Mouse (Mus musculus) 3134 (cell line): ENCODE measurements at regions not wholly inside any gene's neighbourhood (a gene's known extent, or its start where the extent isn't known, plus 50 kb on each side); places are given as distances from the start of the nearest gene placed in this dataset.
"Not testable (repeated sequence)": the region's sequence is repeated elsewhere in the genome, so short reads cannot be mapped to it uniquely, and the experiment has no call there.

ENCODE experiments used
- DNase-seq: peaks from one replicate; pipeline ENCODE4 v3.0.0-alpha.2; 2011; ENCODE audit warnings: low spot score; ENCODE audit not compliant: insufficient read length; ENCODE audit errors: extremely low read depth

- no peak for DNase-seq
Observed at GRCm38 (mm10) chr17:15620746-15621694, 56.9 kb upstream of the Prdm9 start.

GRCm38 (mm10) chr17:15622913-15623312 lies 58.8 kb upstream of the Prdm9 start:
- DNase-seq: peak; percentile 5

- DNase-seq: no peak
Observed at GRCm38 (mm10) chr17:15630792-15631191, 66.6 kb upstream of the Prdm9 start.

- DNase-seq: no peak
Observed at GRCm38 (mm10) chr17:15631626-15632025, 67.5 kb upstream of the Prdm9 start.

- DNase-seq: no peak
Observed at GRCm38 (mm10) chr17:15632090-15632489, 67.9 kb upstream of the Prdm9 start.

GRCm38 (mm10) chr17:15639111-15639865 lies 65.5 kb upstream of the Chd1 start:
- not testable (repeated sequence) for DNase-seq

- no peak for DNase-seq
Observed at GRCm38 (mm10) chr17:15640776-15641175, 64.0 kb upstream of the Chd1 start.

GRCm38 (mm10) chr17:15641764-15642163 lies 63.0 kb upstream of the Chd1 start:
- DNase-seq: no peak

- no peak for DNase-seq
Observed at GRCm38 (mm10) chr17:15646768-15647167, 58.0 kb upstream of the Chd1 start.

- DNase-seq: no peak
Observed at GRCm38 (mm10) chr17:15650089-15650742, 54.6 kb upstream of the Chd1 start.

GRCm38 (mm10) chr17:15651869-15652268 lies 52.9 kb upstream of the Chd1 start:
- no peak for DNase-seq
